Mouse (Mus musculus): ENCODE results near the gene Bag5. TPM values are rescaled to one million over a fixed set of nuclear protein-coding genes. Genes with fewer than 3 reads are reported as not detected.

Bag5 gene
- polyA plus RNA-seq, 1 experiment from 2014 or later = 34.9 TPM

DNA sequence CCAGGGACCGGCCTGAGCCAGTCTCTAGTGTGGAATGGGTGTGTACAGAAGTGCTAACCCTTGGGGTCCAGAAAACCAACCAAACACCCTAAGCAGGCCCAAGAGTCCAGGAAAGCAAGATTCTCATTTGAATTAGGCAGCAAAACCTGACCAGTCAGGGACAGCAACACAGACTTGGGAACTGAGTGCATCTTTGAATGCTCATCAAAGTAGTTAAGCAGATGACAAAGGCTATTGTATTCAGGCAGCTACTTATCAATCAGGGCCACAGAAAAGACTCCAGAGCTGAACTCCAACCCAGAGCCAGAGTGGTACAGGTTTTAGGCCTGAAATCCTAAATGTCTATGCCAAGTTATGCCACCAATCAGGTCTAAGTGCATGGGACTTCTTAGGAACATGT, 52.4 kb downstream of the Bag5 start:
- no peak overlapping the region for H3K9ac ChIP-seq (ENCODE audit: low read length)
- H3K27me3 ChIP-seq (ENCODE audit: control insufficient read depth, insufficient read depth, low read length) = no peaks in the 10 kb centered on the region
- no peak for DNase-seq (ENCODE audit: low spot score)
- H3K4me2 ChIP-seq (replicated peaks; ENCODE audit: low read depth) = no peak overlapping the region
- no peak overlapping the region for H3K27ac ChIP-seq (replicated peaks)
- H3K36me3 ChIP-seq (ENCODE audit: control insufficient read depth, insufficient read depth, low read length) = peaks cover 5% of the 10 kb centered on the region; the same call in 1 of the 2 replicates
- no peak for TF ChIP-seq CTCF (IDR thresholded peaks at IDR 0.05; ENCODE audit: low read depth)
- no peak for TF ChIP-seq EP300 (optimal IDR thresholded peaks at IDR 0.05)
- 100% methylated on average over 1 of the region's 1 CpGs for WGBS
- ATAC-seq (ENCODE audit: low FRiP score, low TSS enrichment) = no peak
- H3K9me3 ChIP-seq (ENCODE audit: control insufficient read depth, low read length) = no peaks in the 10 kb centered on the region
- no peak overlapping the region for H3K4me3 ChIP-seq (ENCODE audit: low read depth, low read length)
- H3K4me1 ChIP-seq (replicated peaks; ENCODE audit: control insufficient read depth, insufficient read depth) = no peaks in the 10 kb centered on the region

Other genes with a start within 250 kb of the Bag5 start
- 12.5 and 14.4 TPM in 2 replicates for gene Gm266, start 227.4 kb downstream of the Bag5 start, polyA plus RNA-seq (2015; fragmentation: Nextera tagmentation; extraction: Ambion mirVana)
- 448 and 455 TPM in 2 replicates for gene Eif5, start 175.2 kb downstream of the Bag5 start, polyA plus RNA-seq (2015; fragmentation: Nextera tagmentation; extraction: Ambion mirVana)
- 15.6 and 18.5 TPM in 2 replicates for gene Mark3, start 138.7 kb downstream of the Bag5 start, polyA plus RNA-seq (2015; fragmentation: Nextera tagmentation; extraction: Ambion mirVana)
- 532 and 573 TPM in 2 replicates for gene Ckb, start 40.9 kb downstream of the Bag5 start, polyA plus RNA-seq (2015; fragmentation: Nextera tagmentation; extraction: Ambion mirVana)
- 7.4 and 8.5 TPM in 2 replicates for gene Trmt61a, start 35.2 kb downstream of the Bag5 start, polyA plus RNA-seq (2015; fragmentation: Nextera tagmentation; extraction: Ambion mirVana)
- gene Apopt1, start within 50 bp of the Bag5 start, polyA plus RNA-seq (2015; fragmentation: Nextera tagmentation; extraction: Ambion mirVana) = 41.8 and 42.8 TPM in 2 replicates
- gene Klc1, start 45.6 kb upstream of the Bag5 start, polyA plus RNA-seq (2015; fragmentation: Nextera tagmentation; extraction: Ambion mirVana) = 55.7 and 56.7 TPM in 2 replicates
- 1.8 and 3.2 TPM in 2 replicates for gene Xrcc3, start 100.6 kb upstream of the Bag5 start, polyA plus RNA-seq (2015; fragmentation: Nextera tagmentation; extraction: Ambion mirVana)
- gene Zfyve21, start 100.9 kb upstream of the Bag5 start, polyA plus RNA-seq (2015; fragmentation: Nextera tagmentation; extraction: Ambion mirVana) = 72.0 and 72.4 TPM in 2 replicates
- gene Ppp1r13b, start 194.9 kb upstream of the Bag5 start, polyA plus RNA-seq (2015; fragmentation: Nextera tagmentation; extraction: Ambion mirVana) = 18.9 and 21.5 TPM in 2 replicates

Data from stomach, postnatal 0 days (tissue).